Mouse (Mus musculus) limb, embryonic 10.5 days (tissue): ENCODE data around the gene Stau1. TPM values are rescaled to one million over a fixed set of nuclear protein-coding genes. Genes with fewer than 3 reads are reported as not detected.

ENCODE experiments used
- DNase-seq: peaks from one replicate; pipeline ENCODE4 v3.0.0-alpha.2; 2017; ENCODE audit warnings: low spot score
- H3K27ac ChIP-seq: fragments of 300-500 bp; sonication (generic); 2 replicates; pipeline ENCODE4 v1.5.1; 2016; ENCODE audit warnings: mild to moderate bottlenecking
- H3K27me3 ChIP-seq: fragments of 300-500 bp; sonication (generic); 2 replicates; pipeline ENCODE4 v1.6.1; 2016; ENCODE audit warnings: low read depth, mild to moderate bottlenecking; ENCODE audit not compliant: poor library complexity, severe bottlenecking
- H3K36me3 ChIP-seq: fragments of 300-500 bp; sonication (generic); 2 replicates; pipeline ENCODE4 v1.6.1; 2016; ENCODE audit warnings: mild to moderate bottlenecking, moderate library complexity
- H3K4me1 ChIP-seq: fragments of 300-500 bp; sonication (generic); 2 replicates; pipeline ENCODE4 v1.6.1; 2016
- H3K4me3 ChIP-seq: fragments of 300-500 bp; sonication (generic); 2 replicates; pipeline ENCODE4 v1.5.1; 2016; ENCODE audit warnings: mild to moderate bottlenecking, moderate library complexity
- H3K9me3 ChIP-seq: fragments of 300-500 bp; sonication (generic); replicated peaks from 2 replicates; pipeline ENCODE4 v1.6.1; 2016; ENCODE audit warnings: mild to moderate bottlenecking
- WGBS: fragments of 180-500 bp; shearing (Covaris S2); methylation state at CpG from one replicate; pipeline ENCODE4 v1.1.7; 2016; 5-methylcytosine and 5-hydroxymethylcytosine counted together
- polyA plus RNA-seq: library from polyadenylated mRNA; unstranded; fragments of >200 nt; fragmentation: Nextera tagmentation; extraction: Ambion mirVana; gene quantifications from 2 replicates; pipeline ENCODE4 v1.2.1, GENCODE M21; 2016

Stau1 gene
- polyA plus RNA-seq, 1 experiment from 2014 or later = 98.3 TPM

DNA sequence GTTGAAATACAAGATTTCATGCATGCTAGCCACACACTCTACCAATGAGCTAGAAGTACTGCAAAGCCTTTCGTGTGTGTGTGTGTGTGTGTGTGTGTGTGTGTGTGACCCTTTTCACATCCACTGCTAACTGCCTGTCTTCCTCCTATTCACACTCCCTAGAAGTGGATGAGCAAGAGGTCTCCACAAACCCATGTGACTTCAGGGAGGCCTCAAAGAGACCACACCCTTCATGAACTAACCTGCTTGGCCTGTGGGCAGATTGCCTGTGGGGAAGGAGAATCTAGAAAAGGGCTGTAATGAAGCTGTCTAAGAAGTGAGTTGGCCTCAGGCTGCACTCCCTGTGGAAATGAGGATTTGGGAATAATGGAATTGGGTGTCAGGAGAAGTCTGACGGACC lies 96.9 kb downstream of the Stau1 start:
- Histone ChIP-seq H3K9me3 (no peaks in the 10 kb centered on the region), H3K36me3 (peaks cover 8% of the 10 kb centered on the region), H3K27ac (no peak overlapping the region), H3K4me3 (no peak overlapping the region), H3K27me3 (no peaks in the 10 kb centered on the region), H3K4me1 (0 out of 2 replicates have a peak, but pooled peaks cover 4% of the 10 kb centered on the region)
- no peak for DNase-seq
- WGBS = 85% methylated on average over 2 of the region's 2 CpGs

Other genes with a start within 250 kb of the Stau1 start
- gene Trp53rkb, start 203.8 kb downstream of the Stau1 start, polyA plus RNA-seq = 14.5 and 15.5 TPM in 2 replicates
- gene Arfgef2, start 190.7 kb downstream of the Stau1 start, polyA plus RNA-seq = 4.4 and 5.2 TPM in 2 replicates
- gene Cse1l, start 90.3 kb downstream of the Stau1 start, polyA plus RNA-seq = 211 and 223 TPM in 2 replicates
- gene Ddx27, start 18.9 kb upstream of the Stau1 start, polyA plus RNA-seq = 68.6 and 77.0 TPM in 2 replicates
- 5.0 and 5.1 TPM in 2 replicates for gene Znfx1, start 66.7 kb upstream of the Stau1 start, polyA plus RNA-seq
- gene Kcnb1, start 193.9 kb upstream of the Stau1 start, polyA plus RNA-seq = 0.10 and 0.14 TPM in 2 replicates
- gene Ptgis, start 244.3 kb upstream of the Stau1 start, polyA plus RNA-seq = 15.6 and 17.6 TPM in 2 replicates